Mouse (Mus musculus): Measurements from ENCODE around the gene Trim33.

Gene Trim33

GRCm38 (mm10) chr3:103400807-103401206 lies 121.7 kb downstream of the Trim33 start:
- DNase-seq (ENCODE audit: low read depth, low spot score), result no peak

DNA sequence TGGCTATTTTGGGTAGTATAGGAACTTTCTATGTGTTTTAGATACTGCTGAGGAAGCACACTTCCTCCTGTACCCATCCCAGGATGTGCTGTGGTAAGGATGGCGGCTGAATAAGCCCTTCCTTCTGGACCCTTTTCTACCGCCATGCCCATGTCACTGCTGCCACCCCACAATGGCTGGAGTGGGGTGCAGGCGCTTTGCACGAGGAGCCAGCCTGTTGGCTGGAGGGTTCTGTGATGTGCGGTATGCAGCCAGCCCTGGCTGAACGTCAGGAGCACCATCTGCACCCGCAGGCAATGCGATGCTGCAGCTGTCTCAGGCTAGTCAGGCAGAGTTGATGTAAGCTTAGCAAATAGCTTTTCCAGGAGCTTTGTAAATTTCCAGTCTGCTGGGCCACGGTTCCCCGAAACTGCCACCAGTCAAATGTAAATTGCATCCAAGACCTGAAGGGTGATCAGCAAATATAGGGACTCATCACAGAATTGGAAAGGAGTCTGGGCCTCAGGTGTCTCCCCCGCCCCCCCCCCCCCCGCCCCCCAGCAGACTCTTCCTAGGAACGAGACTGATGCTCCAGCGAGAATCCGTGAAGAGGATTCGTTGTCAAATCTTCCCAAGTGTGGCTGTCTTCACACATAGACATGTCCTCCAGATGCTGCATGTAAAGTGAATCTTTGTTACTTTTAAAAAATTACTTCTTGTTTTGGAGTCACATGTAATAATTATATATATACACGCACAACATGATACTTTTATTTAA lies 122.4 kb downstream of the Trim33 start:
- DNase-seq (ENCODE audit: low read depth, low spot score), result no peak

DNA sequence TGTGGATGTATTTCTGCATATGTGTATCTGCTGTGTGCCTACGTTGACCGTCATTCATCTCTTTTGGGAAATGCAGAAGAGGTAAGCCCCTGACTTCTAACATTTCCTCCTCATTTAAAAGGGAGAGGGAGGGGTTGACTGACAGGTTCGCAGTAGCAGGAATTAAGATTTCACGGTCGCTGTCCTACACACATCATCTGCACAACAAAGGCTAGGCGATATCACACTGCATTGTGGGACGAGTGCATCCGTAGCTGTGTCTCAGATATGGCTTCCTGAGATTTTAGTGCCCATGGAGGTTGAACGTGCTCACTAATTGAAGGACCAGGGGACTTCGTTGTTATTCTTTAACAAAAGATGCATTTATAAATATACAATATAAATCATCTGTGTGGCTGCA lies 123.1 kb downstream of the Trim33 start:
- no peak for DNase-seq (ENCODE audit: low read depth, low spot score)

- no peak for DNase-seq (ENCODE audit: low read depth, low spot score)
Measured at GRCm38 (mm10) chr3:103405135-103405534, 126.0 kb downstream of the Trim33 start.

DNA sequence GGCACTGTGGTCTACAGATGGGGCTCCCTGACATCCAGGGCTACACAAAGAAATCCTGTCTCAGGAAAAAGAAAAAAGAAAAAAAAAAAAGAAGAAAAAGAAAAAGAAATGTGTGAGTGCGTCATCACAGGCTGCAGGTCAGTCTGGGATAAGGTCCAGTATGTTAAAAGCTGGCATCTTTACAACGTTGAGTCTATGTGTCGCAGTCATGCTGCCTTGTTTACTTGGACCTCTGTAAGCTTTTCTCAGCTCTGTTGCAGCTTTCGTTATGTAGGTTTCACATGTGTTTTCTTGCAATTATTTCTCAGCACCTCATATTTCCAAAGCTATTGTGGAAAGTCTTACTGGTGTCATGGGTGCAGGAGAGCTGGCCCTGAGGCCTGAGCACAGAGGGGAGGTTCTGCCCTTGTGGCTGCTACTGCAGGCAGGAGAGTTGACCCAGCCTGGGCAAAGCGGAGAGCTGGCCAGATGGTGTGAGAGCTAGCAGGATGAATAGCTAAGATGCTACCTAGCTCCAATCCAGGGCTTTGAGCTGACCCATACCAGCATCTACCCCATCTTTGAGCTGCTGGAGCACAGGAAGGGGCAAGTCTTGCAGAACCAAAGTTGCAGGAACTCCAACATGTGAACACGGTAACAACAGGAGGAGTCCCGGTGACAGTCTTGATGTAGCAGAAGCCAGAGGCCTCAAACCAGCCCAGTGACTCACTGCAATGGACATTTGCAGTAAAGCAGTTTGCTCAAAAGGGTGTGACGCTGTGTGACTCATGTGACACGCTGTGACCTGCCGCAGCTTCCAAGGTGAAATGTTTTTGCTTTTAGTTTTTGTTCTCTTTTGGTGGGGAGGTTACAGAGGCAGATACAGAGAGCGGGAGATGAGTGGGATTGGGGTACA lies 127.0 kb downstream of the Trim33 start:
- DNase-seq (ENCODE audit: low read depth, low spot score), result no peak

All from skeletal muscle tissue, adult 2 months (tissue).